Mouse (Mus musculus) lung, postnatal 25 days (tissue): ENCODE measurements around the gene Nfkb2.

Source experiments
- DNase-seq: peaks from one replicate; pipeline ENCODE4 v3.0.0; 2022; ENCODE audit warnings: low spot score

Gene Nfkb2

DNA sequence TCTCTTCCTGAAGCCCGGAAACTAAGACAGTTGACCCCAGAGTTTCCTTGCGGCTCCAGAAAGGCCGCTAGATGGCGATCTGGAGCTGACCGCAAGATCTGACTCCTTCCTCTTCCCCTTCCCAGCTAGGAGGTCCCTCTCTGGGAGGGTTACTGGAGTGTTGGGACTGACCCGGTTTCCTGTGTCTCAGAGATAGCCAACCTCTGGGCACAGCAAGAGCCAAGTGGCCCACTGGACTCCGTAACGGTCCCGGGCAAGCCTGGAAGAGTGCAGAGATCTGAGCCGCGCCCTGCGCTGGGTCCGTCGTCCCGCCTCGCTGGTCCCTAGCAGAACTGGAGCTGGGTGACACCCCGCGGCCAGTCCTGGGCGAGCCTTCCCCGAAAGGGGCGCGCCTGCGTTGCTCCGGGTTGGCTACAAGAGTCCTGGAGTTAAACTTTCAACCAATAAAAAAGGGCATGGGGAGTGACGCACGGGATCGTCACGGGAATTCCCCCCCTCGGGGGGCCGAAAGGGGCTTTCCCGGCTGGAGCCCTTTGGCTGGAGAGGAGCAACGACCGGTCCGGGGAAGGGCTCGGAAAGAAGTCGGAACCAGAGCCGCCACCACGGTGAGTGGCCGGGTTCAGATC, at the start of gene Nfkb2:
Nfkb2 (plus strand) TSS at position 105 of the 626 bp plus-strand sequence.
- DNase-seq: peak; percentile 97

- no peak for DNase-seq
Measured at GRCm38 (mm10) chr19:46264762-46265161, 39.4 kb upstream of the Nfkb2 start.

GRCm38 (mm10) chr19:46275307-46275706, 28.8 kb upstream of the Nfkb2 start:
- DNase-seq: peak; percentile 4

- no peak for DNase-seq
Measured at GRCm38 (mm10) chr19:46282081-46282849, 21.9 kb upstream of the Nfkb2 start.

- DNase-seq: no peak
Measured at GRCm38 (mm10) chr19:46284686-46285085, 19.4 kb upstream of the Nfkb2 start.

DNA sequence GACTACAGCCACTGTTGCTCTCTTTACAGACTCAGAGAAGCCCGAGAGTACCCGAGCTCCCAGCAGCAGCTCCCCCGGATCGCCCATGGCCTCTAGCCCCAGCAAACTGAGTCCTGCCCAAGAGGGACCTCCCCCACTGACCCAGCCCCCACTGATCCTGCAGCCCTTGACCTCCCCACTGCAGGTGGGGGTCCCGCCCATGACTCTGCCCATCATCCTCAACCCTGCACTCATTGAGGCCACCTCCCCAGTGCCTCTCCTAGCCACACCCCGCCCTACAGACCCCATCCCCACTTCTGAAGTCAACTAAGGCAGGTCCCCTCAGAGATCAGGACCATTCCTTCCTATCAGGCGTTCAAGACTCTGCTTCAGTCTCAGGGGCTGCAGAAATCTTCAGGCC, 18.5 kb upstream of the Nfkb2 start:
- no peak for DNase-seq

DNA sequence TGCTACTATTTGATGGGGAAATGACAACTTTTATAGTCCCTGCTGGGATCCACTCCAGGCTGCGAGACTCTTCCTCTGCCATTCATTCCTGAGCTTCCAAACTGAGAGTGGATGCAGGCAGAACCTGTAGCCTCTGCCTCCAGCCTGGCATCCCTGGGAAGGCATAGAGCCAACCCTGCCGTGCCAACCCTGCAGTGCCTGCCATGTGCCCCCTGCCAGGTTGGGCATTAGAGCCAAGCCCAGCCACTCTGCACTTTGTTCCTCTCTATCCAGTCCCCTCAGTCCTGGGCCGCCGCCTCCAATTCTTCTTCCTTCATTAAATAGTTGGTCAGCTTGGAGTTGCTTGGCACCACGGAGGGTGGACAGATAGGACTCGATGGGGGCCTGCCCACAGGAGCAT, 18.1 kb upstream of the Nfkb2 start:
- no peak for DNase-seq

GRCm38 (mm10) chr19:46286926-46287325, 17.2 kb upstream of the Nfkb2 start:
- no peak for DNase-seq

- DNase-seq: no peak
Measured at GRCm38 (mm10) chr19:46287566-46287965, 16.6 kb upstream of the Nfkb2 start.

DNA sequence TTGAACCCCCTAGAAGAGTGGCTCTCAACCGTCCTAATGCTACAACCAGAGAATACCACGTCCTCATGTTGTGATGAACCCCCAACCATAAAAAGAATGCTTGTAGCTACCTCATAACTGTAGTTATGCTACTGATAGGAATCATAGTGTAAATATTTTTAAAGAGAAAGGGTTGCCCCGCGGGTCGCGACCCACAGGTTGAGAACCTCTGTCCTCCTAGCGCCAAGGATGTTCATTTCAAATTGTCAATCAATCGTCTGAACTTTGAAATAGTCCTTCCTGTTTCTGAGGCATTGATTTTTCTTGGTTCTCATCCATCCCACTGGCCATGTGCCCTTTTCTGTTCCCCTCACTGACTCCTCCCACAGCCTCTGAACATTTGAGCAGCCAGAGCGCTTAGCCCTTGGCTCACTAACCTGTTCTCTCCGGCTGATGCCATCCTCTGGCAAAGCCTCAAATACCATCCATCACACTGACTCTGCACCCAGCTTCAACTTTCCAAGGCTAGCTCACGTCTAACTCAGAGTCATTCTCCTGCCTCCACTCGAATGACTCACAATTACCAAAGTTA, 13.5 kb upstream of the Nfkb2 start:
- DNase-seq: no peak

- DNase-seq: no peak
Measured at GRCm38 (mm10) chr19:46296938-46297337, 7.2 kb upstream of the Nfkb2 start.

- no peak for DNase-seq
Measured at GRCm38 (mm10) chr19:46300294-46301045, 3.6 kb upstream of the Nfkb2 start.

- DNase-seq: no peak
Measured at GRCm38 (mm10) chr19:46302551-46302950, 1.6 kb upstream of the Nfkb2 start.

GRCm38 (mm10) chr19:46303251-46304215, 587 bp upstream of the Nfkb2 start:
- DNase-seq: no peak

DNA sequence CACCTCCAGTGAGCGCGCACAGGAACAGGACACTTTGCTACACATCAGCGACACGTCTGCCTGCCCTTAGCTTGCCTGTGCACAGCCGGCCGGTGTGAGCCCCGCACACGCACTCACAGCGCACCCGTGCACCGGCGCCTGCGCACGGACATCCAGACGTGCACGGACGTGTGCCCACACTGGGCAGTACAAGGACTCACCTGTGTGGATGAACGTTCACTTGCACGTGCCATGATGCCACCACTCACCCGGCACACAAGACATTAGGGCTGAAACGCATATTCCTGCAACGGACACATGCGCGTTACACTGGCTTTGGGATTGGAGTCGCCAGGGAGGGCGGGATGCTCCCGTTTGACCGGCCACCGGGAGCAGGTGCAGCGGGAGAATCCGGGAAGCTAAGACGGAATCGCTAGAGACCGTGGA, 801 bp downstream of the Nfkb2 start:
- no peak for DNase-seq

DNA sequence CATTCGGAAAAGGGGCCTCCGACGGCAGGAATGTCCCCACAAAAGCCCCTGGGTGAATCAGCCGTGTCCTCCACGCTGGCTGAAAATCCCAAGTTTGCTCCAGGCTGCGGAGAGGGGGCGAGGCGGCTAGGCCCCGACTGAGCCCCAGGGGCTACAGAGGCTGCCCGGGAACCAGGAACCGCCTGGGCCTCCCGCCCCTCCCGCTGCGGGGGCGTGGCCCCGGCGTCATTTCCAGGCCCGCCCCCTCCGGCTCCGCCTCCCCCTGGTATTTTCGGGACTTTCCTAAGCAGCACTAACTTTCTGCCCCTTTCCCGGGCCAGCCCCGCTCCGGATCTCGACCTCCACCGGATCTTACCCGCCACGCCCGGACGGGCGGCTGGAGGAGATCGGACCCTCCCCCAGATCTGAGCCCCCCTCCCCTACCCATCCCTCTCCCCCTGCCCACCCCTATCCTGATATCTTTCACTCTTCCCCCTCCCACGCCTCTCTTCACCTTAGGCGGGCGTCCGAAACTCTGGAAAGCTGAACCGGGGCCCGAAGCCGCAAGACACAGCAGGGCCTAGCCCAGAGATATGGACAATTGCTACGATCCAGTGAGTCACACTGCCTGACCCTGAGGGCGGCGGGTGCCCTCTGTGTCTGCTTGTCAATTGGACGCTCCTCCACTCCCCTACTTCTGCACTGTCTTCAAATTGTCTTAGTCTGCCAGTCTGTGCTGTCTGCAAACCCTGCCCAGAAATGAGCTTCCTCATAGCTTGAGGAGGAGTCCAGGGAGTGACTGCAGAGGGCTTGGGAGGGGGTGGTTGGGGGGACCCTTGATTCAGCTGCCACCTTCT, 1.5 kb downstream of the Nfkb2 start:
- peak; percentile 88 for DNase-seq

DNA sequence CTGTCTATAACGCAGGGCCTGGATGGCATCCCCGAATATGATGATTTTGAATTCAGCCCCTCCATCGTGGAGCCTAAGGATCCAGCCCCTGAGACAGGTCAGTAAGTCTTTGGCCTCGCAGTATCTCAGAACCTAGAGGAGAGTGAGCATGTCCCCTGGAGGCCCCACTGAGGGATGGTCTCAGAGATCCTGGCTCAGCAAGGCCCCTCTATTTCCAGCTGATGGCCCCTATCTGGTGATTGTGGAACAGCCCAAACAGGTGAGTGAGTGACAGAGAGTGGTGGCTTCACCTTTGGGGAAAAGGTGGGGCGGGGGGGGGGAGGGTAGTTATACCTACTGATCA, 2.1 kb downstream of the Nfkb2 start:
- no peak for DNase-seq

DNA sequence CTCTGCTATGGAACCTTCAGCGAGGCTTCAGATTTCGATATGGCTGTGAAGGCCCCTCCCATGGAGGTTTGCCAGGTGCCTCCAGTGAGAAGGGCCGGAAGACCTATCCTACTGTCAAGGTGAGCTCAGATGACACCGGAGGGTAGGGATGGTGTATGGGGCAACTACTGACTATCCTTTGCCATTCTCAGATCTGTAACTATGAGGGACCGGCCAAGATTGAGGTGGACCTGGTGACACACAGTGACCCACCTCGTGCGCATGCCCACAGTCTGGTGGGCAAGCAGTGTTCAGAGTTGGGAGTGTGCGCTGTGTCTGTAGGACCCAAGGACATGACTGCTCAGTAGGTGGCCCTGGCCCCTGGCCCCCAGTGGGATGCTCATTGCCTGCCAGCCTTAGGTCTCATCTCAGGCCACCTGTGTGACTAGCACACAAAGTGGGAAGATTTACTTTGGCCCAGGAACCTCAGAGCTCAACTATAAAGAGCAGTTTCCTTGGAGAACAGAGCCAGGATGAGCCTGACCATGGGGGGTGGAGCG, 2.7 kb downstream of the Nfkb2 start:
- no peak for DNase-seq

- no peak for DNase-seq
Measured at GRCm38 (mm10) chr19:46307781-46308180, 3.7 kb downstream of the Nfkb2 start.

GRCm38 (mm10) chr19:46308303-46308702, 4.2 kb downstream of the Nfkb2 start:
- no peak for DNase-seq
